Mouse (Mus musculus) right cerebral cortex, postnatal 36 days (tissue): ENCODE results near the gene Chpf.
A peak's percentile ranks its signal among the peaks of the same experiment; 100 is the strongest.

Experiments used
- DNase-seq, 2 experiments: peaks; one replicate each; pipeline ENCODE4 v3.0.0; 2022; ENCODE audit warnings: low spot score in 2 of 2, mixed read lengths in 1 of 2

Gene Chpf

DNA sequence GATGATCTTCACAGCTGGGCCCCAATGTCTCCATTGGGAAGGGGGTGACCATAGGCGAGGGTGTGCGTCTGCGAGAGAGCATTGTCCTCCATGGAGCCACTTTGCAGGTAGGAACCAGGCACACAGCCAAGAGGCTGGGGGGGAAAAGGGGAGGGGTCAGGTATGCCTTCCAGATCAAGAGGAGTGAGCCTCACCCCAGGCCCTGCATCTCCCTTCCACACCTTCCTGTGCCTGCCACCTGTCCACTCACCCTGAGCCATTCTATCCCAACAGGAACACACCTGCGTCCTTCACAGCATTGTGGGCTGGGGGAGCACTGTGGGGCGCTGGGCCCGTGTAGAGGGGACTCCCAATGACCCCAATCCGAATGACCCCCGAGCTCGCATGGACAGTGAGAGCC lies 36.9 kb downstream of the Chpf start:
- DNase-seq: no peak

DNA sequence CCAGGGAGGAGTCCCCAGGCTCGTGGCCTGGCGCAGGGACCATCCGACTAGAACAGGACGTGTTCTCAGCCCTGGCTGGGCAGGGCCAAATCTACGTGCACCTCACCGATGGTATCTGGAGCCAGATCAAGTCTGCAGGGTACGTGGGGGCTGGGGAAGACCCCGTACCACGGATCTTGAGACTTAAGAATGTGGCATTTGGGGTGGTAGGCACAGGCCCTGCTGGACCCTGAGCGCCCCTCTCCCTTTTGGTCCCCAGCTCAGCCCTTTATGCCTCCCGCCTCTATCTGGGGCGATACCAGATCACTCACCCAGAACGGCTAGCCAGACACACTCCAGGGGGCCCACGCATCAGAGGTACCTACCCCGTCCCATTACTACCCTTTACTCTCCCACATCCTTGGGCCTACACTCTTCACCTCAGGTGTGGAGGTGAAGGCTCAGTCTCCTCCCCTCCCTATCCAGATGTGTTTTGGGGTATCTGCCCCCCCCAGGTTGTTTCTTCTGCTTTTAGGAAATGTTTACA lies 37.6 kb downstream of the Chpf start:
- no peak for DNase-seq

GRCm38 (mm10) chr1:75440661-75441060 lies 38.4 kb downstream of the Chpf start:
- no peak for DNase-seq

DNA sequence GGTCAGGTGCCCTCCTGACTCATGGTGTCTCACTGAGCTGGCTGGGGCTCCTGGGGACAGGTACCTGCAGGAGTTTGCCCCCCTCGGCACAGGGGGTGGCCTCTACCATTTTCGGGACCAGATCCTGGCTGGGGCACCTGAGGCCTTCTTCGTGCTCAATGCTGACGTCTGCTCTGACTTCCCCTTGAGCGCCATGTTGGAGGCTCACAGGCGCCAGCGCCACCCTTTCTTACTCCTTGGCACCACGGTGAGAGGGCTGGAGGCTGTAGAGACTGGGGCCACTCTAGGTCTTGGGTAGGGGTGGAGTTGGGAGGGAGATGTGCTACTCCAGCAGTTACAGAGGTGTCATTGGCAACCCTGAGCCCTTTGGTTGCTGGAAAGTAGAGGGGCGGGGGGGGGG lies 40.3 kb downstream of the Chpf start:
- DNase-seq: no peak

DNA sequence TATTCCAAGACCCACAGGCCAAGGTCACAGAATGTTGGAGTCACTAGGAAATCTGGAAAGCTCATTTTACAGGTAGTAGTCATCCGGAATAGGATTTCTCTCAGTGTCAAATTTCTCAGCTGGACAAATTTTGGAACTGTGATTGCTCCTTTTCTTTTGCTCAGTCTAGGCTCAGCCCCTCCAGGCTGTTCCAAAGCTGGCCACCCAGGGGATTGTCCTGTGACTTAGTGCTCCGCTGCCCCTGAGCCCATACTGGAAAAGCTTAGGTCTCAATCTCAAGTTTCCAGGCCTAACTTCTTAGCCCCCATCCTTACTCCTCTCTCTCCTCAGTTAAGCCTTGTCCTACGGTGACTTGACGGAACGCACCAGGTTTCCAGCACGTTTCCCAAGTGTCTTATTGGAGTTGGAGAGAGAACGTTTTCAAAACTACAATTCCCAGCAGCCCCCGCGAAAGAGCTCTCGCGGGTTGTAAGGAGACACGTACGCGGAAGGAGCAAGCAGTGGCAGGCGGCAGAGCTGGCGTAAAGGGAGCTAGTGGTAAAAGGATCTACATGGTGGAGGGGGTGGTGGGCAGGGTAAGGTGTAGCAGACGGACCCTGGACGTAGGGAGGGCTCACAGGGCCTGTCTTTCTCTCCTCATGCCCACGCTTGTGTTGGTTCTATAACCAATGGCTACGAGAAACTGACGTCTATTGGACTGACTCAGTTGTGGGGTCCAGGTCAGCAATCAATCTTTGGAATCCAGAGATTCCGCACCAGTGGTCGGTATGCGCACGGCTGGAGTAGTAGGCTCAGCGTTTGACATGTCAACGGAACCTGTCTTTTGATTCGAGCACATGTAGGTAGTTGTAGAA lies 43.4 kb downstream of the Chpf start, which contains the start of gene Gmppa:
Gmppa (plus strand) TSS at position 456 of the 854 bp plus-strand sequence.
- peak; percentile 73 to 86 for DNase-seq

GRCm38 (mm10) chr1:75425796-75426471 lies 53.2 kb downstream of the Chpf start:
- DNase-seq: no peak
